Mouse (Mus musculus): Measurements from ENCODE around the gene Sec14l3.

Sec14l3 gene

GRCm38 (mm10) chr11:4060866-4061575 is 3.6 kb upstream of the Sec14l3 start:
- no peak for DNase-seq

- no peak for DNase-seq
Observed at GRCm38 (mm10) chr11:4062523-4062922, 2.1 kb upstream of the Sec14l3 start.

GRCm38 (mm10) chr11:4062981-4063380 is 1.7 kb upstream of the Sec14l3 start:
- peak; percentile 14 for DNase-seq

GRCm38 (mm10) chr11:4069664-4070063 is 5.0 kb downstream of the Sec14l3 start:
- peak; percentile 19 for DNase-seq

GRCm38 (mm10) chr11:4076633-4077032 is 12.0 kb downstream of the Sec14l3 start:
- peak; percentile 54 for DNase-seq

GRCm38 (mm10) chr11:4078267-4078933 is 13.8 kb downstream of the Sec14l3 start:
- DNase-seq, result no peak

- DNase-seq, result peak; percentile 74
Observed at GRCm38 (mm10) chr11:4080219-4080618, 15.6 kb downstream of the Sec14l3 start.

- peak; percentile 88 for DNase-seq
Observed at GRCm38 (mm10) chr11:4083316-4084078, 18.9 kb downstream of the Sec14l3 start.

GRCm38 (mm10) chr11:4086246-4086645 is 21.6 kb downstream of the Sec14l3 start:
- DNase-seq, result peak; percentile 76

- peak; percentile 52 for DNase-seq
Observed at GRCm38 (mm10) chr11:4087267-4087666, 22.6 kb downstream of the Sec14l3 start.

GRCm38 (mm10) chr11:4093459-4094377 is 29.1 kb downstream of the Sec14l3 start:
- peak; percentile 86 for DNase-seq

- DNase-seq, result peak; percentile 86
Observed at GRCm38 (mm10) chr11:4094378-4095170, 29.9 kb downstream of the Sec14l3 start.

GRCm38 (mm10) chr11:4095171-4096053 is 30.8 kb downstream of the Sec14l3 start, which contains the start of gene Mtfp1:
TSS of gene Mtfp1 (minus strand) at chr11:4095445.
- DNase-seq, result peak; percentile 85

GRCm38 (mm10) chr11:4096054-4096984 is 31.7 kb downstream of the Sec14l3 start:
- peak; percentile 100 for DNase-seq

- peak; percentile 42 for DNase-seq
Observed at GRCm38 (mm10) chr11:4097091-4097621, 32.5 kb downstream of the Sec14l3 start.

- no peak for DNase-seq
Observed at GRCm38 (mm10) chr11:4098120-4098519, 33.5 kb downstream of the Sec14l3 start.

- no peak for DNase-seq
Observed at GRCm38 (mm10) chr11:4098816-4099215, 34.2 kb downstream of the Sec14l3 start.

GRCm38 (mm10) chr11:4099447-4099846 is 34.8 kb downstream of the Sec14l3 start:
- no peak for DNase-seq

GRCm38 (mm10) chr11:4101851-4102250 is 37.2 kb downstream of the Sec14l3 start:
- DNase-seq, result no peak

Data from retina, postnatal 1 day (tissue).